Mouse (Mus musculus) hindbrain, embryonic 16.5 days (tissue): Measurements from ENCODE around the gene 4930523C07Rik. TPM values are rescaled to one million over a fixed set of nuclear protein-coding genes. Genes with fewer than 3 reads are reported as not detected.

ENCODE experiments used
- ATAC-seq: fragments of 200-750 bp; cut with Nextera tagmentation; 2 replicates; pipeline ENCODE4 v1.8.0; 2017; ENCODE audit warnings: moderate TSS enrichment, moderate library complexity
- H3K27ac ChIP-seq: fragments of 300-500 bp; sonication (generic); 2 replicates; pipeline ENCODE4 v1.5.1; 2014; ENCODE audit warnings: low read depth, mild to moderate bottlenecking, control low read depth, low read length, moderate library complexity
- H3K27me3 ChIP-seq: fragments of 300-500 bp; sonication (generic); replicated peaks from 2 replicates; pipeline ENCODE4 v1.6.1; 2014; ENCODE audit warnings: low read length; ENCODE audit not compliant: control insufficient read depth, insufficient read depth
- H3K36me3 ChIP-seq: fragments of 300-500 bp; sonication (generic); 2 replicates; pipeline ENCODE4 v1.6.1; 2014; ENCODE audit warnings: mild to moderate bottlenecking, low read length, moderate library complexity, mixed read lengths; ENCODE audit not compliant: control insufficient read depth, insufficient read depth
- H3K4me1 ChIP-seq: fragments of 300-500 bp; sonication (generic); 2 replicates; pipeline ENCODE4 v1.6.1; 2014; ENCODE audit warnings: low read depth, low read length; ENCODE audit not compliant: control insufficient read depth, insufficient read depth
- H3K4me2 ChIP-seq: fragments of 300-500 bp; sonication (generic); 2 replicates; pipeline ENCODE4 v1.6.1; 2014; ENCODE audit warnings: mild to moderate bottlenecking, low read length, control low read depth, moderate library complexity
- H3K4me3 ChIP-seq: fragments of 300-500 bp; sonication (generic); 2 replicates; pipeline ENCODE4 v1.5.1; 2014; ENCODE audit warnings: mild to moderate bottlenecking, low read length, control low read depth, moderate library complexity
- H3K9ac ChIP-seq: fragments of 300-500 bp; sonication (generic); 2 replicates; pipeline ENCODE4 v1.6.1; 2014; ENCODE audit warnings: low read depth, mild to moderate bottlenecking, control low read depth, low read length, moderate library complexity
- H3K9me3 ChIP-seq: fragments of 300-500 bp; sonication (generic); 2 replicates; pipeline ENCODE4 v1.6.1; 2014; ENCODE audit warnings: mild to moderate bottlenecking, low read length, moderate library complexity; ENCODE audit not compliant: control insufficient read depth
- WGBS: fragments of 180-500 bp; shearing (Covaris S2); extraction: QIAGEN DNeasy Blood & Tissue Kit; methylation state at CpG from one replicate; pipeline ENCODE4 v1.1.7; 2014; 5-methylcytosine and 5-hydroxymethylcytosine counted together
- polyA plus RNA-seq: library from polyadenylated mRNA; unstranded; fragments of >200 nt; fragmentation: Nextera tagmentation; extraction: Ambion mirVana; gene quantifications from 2 replicates; pipeline ENCODE4 v1.2.1, GENCODE M21; 2015

4930523C07Rik gene
- polyA plus RNA-seq, 1 experiment from 2014 or later, result 3.3 TPM

GRCm38 (mm10) chr1:160078882-160079661 is 34.9 kb downstream of the 4930523C07Rik start:
- no peaks in the 10 kb centered on the region for H3K9me3 ChIP-seq
- no peak overlapping the region for H3K4me3 ChIP-seq
- no peak overlapping the region for H3K27ac ChIP-seq
- H3K9ac ChIP-seq, result no peak overlapping the region
- H3K4me2 ChIP-seq, result no peak overlapping the region
- 69% methylated on average over 14 of the region's 14 CpGs for WGBS
- no peaks in the 10 kb centered on the region for H3K36me3 ChIP-seq
- no peaks in the 10 kb centered on the region for H3K4me1 ChIP-seq
- no peak for ATAC-seq
- peaks cover 2% of the 10 kb centered on the region; the same call in 1 of the 2 replicates for H3K27me3 ChIP-seq

GRCm38 (mm10) chr1:160080800-160081436 is 36.7 kb downstream of the 4930523C07Rik start:
- H3K4me2 ChIP-seq, result no peak overlapping the region
- H3K27me3 ChIP-seq, result peaks cover 2% of the 10 kb centered on the region; the same call in 1 of the 2 replicates
- 31% methylated on average over 2 of the region's 2 CpGs for WGBS
- ATAC-seq, result peak; percentile 60
- H3K27ac ChIP-seq, result no peak overlapping the region
- H3K4me3 ChIP-seq, result no peak overlapping the region
- H3K9ac ChIP-seq, result no peak overlapping the region
- no peaks in the 10 kb centered on the region for H3K9me3 ChIP-seq
- no peaks in the 10 kb centered on the region for H3K4me1 ChIP-seq
- no peaks in the 10 kb centered on the region for H3K36me3 ChIP-seq

- no peak overlapping the region for H3K9ac ChIP-seq
- H3K9me3 ChIP-seq, result no peaks in the 10 kb centered on the region
- H3K4me1 ChIP-seq, result no peaks in the 10 kb centered on the region
- no peak overlapping the region for H3K4me3 ChIP-seq
- 87% methylated on average over 1 of the region's 1 CpGs for WGBS
- no peaks in the 10 kb centered on the region for H3K36me3 ChIP-seq
- H3K27me3 ChIP-seq, result peaks cover 2% of the 10 kb centered on the region; the same call in 1 of the 2 replicates
- H3K4me2 ChIP-seq, result no peak overlapping the region
- ATAC-seq, result no peak
- H3K27ac ChIP-seq, result no peak overlapping the region
Measured at GRCm38 (mm10) chr1:160082647-160083046, 38.5 kb downstream of the 4930523C07Rik start.

- Histone ChIP-seq H3K9ac (no peak overlapping the region), H3K9me3 (no peaks in the 10 kb centered on the region), H3K4me2 (no peak overlapping the region), H3K36me3 (no peaks in the 10 kb centered on the region), H3K27ac (no peak overlapping the region), H3K27me3 (peaks cover 2% of the 10 kb centered on the region; the same call in 1 of the 2 replicates), H3K4me1 (no peaks in the 10 kb centered on the region), H3K4me3 (no peak overlapping the region)
- whole genome bisulfite sequencing, result 78% methylated on average over 1 of the region's 1 CpGs
- no peak for ATAC-seq
Measured at GRCm38 (mm10) chr1:160084239-160084638, 40.1 kb downstream of the 4930523C07Rik start.

GRCm38 (mm10) chr1:160086651-160087050 is 42.5 kb downstream of the 4930523C07Rik start:
- no peak overlapping the region for H3K4me2 ChIP-seq
- H3K9ac ChIP-seq, result no peak overlapping the region
- no peaks in the 10 kb centered on the region for H3K36me3 ChIP-seq
- peaks cover 2% of the 10 kb centered on the region; the same call in 1 of the 2 replicates for H3K27me3 ChIP-seq
- H3K4me3 ChIP-seq, result no peak overlapping the region
- H3K9me3 ChIP-seq, result no peaks in the 10 kb centered on the region
- no peaks in the 10 kb centered on the region for H3K4me1 ChIP-seq
- H3K27ac ChIP-seq, result no peak overlapping the region
- no peak; the same call in 1 of the 2 replicates for ATAC-seq
- WGBS, result 68% methylated on average over 2 of the region's 2 CpGs

- H3K27ac ChIP-seq, result no peak overlapping the region
- whole genome bisulfite sequencing, result 79% methylated on average over 5 of the region's 5 CpGs
- no peak for ATAC-seq
Measured at GRCm38 (mm10) chr1:160099659-160100302, 55.6 kb downstream of the 4930523C07Rik start.

GRCm38 (mm10) chr1:160100996-160101395 is 56.8 kb downstream of the 4930523C07Rik start:
- no peak for ATAC-seq
- H3K9ac ChIP-seq, result no peak overlapping the region
- no peak overlapping the region for H3K27ac ChIP-seq
- H3K9me3 ChIP-seq, result no peaks in the 10 kb centered on the region
- 80% methylated on average over 5 of the region's 5 CpGs for whole genome bisulfite sequencing
- H3K4me1 ChIP-seq, result no peaks in the 10 kb centered on the region
- H3K36me3 ChIP-seq, result no peaks in the 10 kb centered on the region
- no peak overlapping the region for H3K4me2 ChIP-seq
- no peaks in the 10 kb centered on the region for H3K27me3 ChIP-seq
- no peak overlapping the region for H3K4me3 ChIP-seq

More at GRCm38 (mm10) chr1:160099659-160100302, 55.6 kb downstream of the 4930523C07Rik start:
- no peaks in the 10 kb centered on the region for H3K27me3 ChIP-seq
- no peaks in the 10 kb centered on the region for H3K9me3 ChIP-seq
- no peaks in the 10 kb centered on the region for H3K4me1 ChIP-seq
- H3K9ac ChIP-seq, result no peak overlapping the region
- H3K4me3 ChIP-seq, result no peak overlapping the region
- no peaks in the 10 kb centered on the region for H3K36me3 ChIP-seq
- no peak overlapping the region for H3K4me2 ChIP-seq

GRCm38 (mm10) chr1:160105426-160105825 is 61.2 kb downstream of the 4930523C07Rik start:
- 93% methylated on average over 5 of the region's 5 CpGs for WGBS
- Histone ChIP-seq H3K9me3 (no peaks in the 10 kb centered on the region), H3K4me3 (no peak overlapping the region), H3K4me2 (no peak overlapping the region), H3K4me1 (no peaks in the 10 kb centered on the region), H3K36me3 (no peaks in the 10 kb centered on the region), H3K9ac (no peak overlapping the region), H3K27me3 (no peaks in the 10 kb centered on the region), H3K27ac (no peak overlapping the region)
- no peak for ATAC-seq

- 75% methylated on average over 2 of the region's 2 CpGs for WGBS
- H3K27ac ChIP-seq, result no peak overlapping the region
- H3K36me3 ChIP-seq, result no peaks in the 10 kb centered on the region
- ATAC-seq, result no peak
- H3K4me3 ChIP-seq, result no peak overlapping the region
- H3K4me2 ChIP-seq, result no peak overlapping the region
- H3K9ac ChIP-seq, result no peak overlapping the region
- no peaks in the 10 kb centered on the region for H3K9me3 ChIP-seq
- H3K27me3 ChIP-seq, result no peaks in the 10 kb centered on the region
- H3K4me1 ChIP-seq, result no peaks in the 10 kb centered on the region
Measured at GRCm38 (mm10) chr1:160108604-160109003, 64.4 kb downstream of the 4930523C07Rik start.
